Mouse (Mus musculus): ENCODE results near the gene Gm13090. TPM values are rescaled to one million over a fixed set of nuclear protein-coding genes. Genes with fewer than 3 reads are reported as not detected.

Gm13090 gene
- polyA plus RNA-seq, 1 experiment, result not detected

DNA sequence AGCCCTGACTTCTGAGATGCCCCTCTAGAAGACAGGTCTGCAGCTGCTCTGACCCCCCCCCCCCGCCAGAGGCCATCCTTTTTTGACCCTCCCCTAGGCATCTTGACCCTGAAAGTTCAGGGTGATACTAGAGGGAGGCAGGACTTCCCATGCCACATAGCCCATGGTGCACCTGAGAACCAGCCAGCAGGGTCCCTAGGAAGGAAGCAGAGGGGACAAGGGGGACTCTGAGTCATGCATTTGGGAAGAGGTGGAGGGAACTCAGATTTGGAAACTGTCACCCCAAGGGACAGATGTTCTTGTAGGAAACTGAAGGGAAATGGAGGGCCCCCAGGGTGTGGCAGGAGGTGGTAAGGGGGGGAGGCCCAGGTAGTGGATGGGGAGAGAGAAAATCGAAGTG lies 49.2 kb downstream of the Gm13090 start:
- DNase-seq (ENCODE audit: low spot score), result no peak

DNA sequence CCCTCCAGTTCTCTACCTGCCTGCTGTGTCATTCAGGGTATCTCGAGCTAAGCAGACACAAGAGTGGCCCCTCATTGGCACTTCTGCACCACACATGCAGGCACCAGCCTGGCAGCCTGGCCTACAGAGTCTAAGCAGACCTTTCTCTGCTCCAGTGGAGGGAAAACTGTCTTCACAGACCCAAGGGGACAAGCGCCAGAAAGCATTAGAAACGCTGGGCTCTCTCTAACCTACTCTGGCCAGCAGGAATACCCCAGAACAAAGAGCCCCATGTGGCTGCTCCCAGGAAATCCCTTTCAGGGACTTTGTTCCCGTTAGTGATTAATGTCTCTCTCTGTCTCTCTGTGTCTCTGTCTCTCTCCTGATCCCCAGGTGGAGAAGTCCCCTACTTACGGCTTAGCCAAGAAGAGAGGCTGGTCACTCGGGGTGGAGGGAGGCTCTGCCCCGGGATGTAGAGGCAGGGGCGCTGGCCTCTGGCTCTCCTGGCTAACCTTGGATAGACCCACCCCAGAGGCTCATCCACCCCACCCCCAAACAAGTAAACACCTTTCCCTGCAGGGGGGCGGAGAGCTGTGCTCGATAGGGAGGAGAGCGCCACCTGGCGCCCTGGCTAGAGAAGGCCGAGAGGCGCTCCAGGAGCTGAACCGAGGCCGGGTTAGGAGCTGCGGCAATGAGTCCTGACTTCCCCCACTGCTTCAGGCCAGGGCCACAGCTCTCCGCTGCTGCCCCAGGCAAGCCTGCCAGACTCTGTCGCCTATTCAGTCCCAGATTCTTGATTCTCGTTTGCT lies 49.9 kb downstream of the Gm13090 start:
- peak; percentile 52 for DNase-seq (ENCODE audit: low spot score)

DNA sequence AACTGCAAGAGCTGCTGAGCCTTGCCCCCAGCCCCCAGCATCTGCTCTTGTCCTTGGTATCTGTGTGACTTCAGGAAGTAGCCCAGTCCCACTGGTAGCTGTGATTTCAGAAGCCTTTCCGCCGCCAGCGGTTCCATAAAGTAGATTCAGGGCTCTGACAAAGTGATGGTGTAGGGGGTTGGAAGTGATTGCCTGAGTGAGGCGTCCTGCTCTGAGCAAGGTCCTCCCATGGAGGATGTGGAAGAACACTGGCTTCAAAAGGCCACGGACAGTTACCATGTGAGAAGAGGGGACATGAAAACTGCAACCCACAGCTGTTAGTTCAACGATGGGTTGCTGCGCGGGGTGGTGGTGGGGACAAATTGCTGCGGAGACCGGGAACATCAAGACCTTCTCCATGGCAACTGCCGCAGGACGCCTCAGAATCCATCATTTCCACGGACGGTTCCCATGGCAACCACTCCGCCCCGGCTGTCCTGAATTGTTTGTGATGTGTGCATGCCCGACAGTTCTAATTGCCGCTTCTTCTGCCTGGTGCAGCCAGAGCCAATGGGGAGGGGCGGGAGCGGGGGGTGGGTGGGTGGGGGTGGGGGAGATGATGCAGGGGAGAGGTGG lies 51.1 kb downstream of the Gm13090 start:
- no peak for DNase-seq (ENCODE audit: low spot score)

Other genes with a start within 250 kb of the Gm13090 start
- gene Errfi1, start 235.7 kb upstream of the Gm13090 start, polyA plus RNA-seq (2012; rRNA removed), result 29.8 and 36.1 TPM in 2 replicates
- gene Park7, start 175.1 kb upstream of the Gm13090 start, polyA plus RNA-seq (2012; rRNA removed), result 308 and 318 TPM in 2 replicates
- 0.69 and 1.3 TPM in 2 replicates for gene Tnfrsf9, start 175.0 kb upstream of the Gm13090 start, polyA plus RNA-seq (2012; rRNA removed)
- not detected in 2 replicates for gene Uts2, start 92.5 kb upstream of the Gm13090 start, polyA plus RNA-seq (2012; rRNA removed)
- 66.9 and 67.9 TPM in 2 replicates for gene Per3, start 44.9 kb upstream of the Gm13090 start, polyA plus RNA-seq (2012; rRNA removed)
- 77.7 and 78.5 TPM in 2 replicates for gene Vamp3, start 31.6 kb upstream of the Gm13090 start, polyA plus RNA-seq (2012; rRNA removed)

Measured in urinary bladder, adult 2 months (tissue).